Mouse (Mus musculus) neural tube, embryonic 15.5 days (tissue): ENCODE results near the gene Rfc4. TPM values are rescaled to one million over a fixed set of nuclear protein-coding genes. Genes with fewer than 3 reads are reported as not detected.

Source experiments
- ATAC-seq: fragments of 200-750 bp; cut with Nextera tagmentation; 2 replicates; pipeline ENCODE4 v1.8.0; 2017; ENCODE audit warnings: mild to moderate bottlenecking, moderate TSS enrichment, moderate library complexity; ENCODE audit not compliant: low FRiP score
- H3K27ac ChIP-seq: fragments of 300-500 bp; sonication (generic); replicated peaks from 2 replicates; pipeline ENCODE4 v1.5.1; 2015; ENCODE audit warnings: mild to moderate bottlenecking, inconsistent platforms
- H3K27me3 ChIP-seq: fragments of 300-500 bp; sonication (generic); replicated peaks from 2 replicates; pipeline ENCODE4 v1.6.1; 2015; ENCODE audit warnings: inconsistent platforms
- H3K36me3 ChIP-seq: fragments of 300-500 bp; sonication (generic); 2 replicates; pipeline ENCODE4 v1.6.1; 2015; ENCODE audit warnings: inconsistent platforms
- H3K4me1 ChIP-seq: fragments of 300-500 bp; sonication (generic); 2 replicates; pipeline ENCODE4 v1.6.1; 2015; ENCODE audit warnings: inconsistent platforms
- H3K4me2 ChIP-seq: fragments of 300-500 bp; sonication (generic); 2 replicates; pipeline ENCODE4 v1.6.1; 2015; ENCODE audit warnings: inconsistent platforms, mild to moderate bottlenecking, moderate library complexity
- H3K4me3 ChIP-seq: fragments of 300-500 bp; sonication (generic); replicated peaks from 2 replicates; pipeline ENCODE4 v1.5.1; 2015; ENCODE audit warnings: mild to moderate bottlenecking, inconsistent platforms
- H3K9ac ChIP-seq: fragments of 300-500 bp; sonication (generic); replicated peaks from 2 replicates; pipeline ENCODE4 v1.6.1; 2015; ENCODE audit warnings: mild to moderate bottlenecking, inconsistent platforms
- H3K9me3 ChIP-seq: fragments of 300-500 bp; sonication (generic); replicated peaks from 2 replicates; pipeline ENCODE4 v1.6.1; 2016; ENCODE audit warnings: inconsistent platforms
- WGBS: fragments of 180-500 bp; shearing (Covaris S2); methylation state at CpG from one replicate; pipeline ENCODE4 v1.1.7; 2015; ENCODE audit warnings: mixed read lengths; 5-methylcytosine and 5-hydroxymethylcytosine counted together
- polyA plus RNA-seq: library from polyadenylated mRNA; unstranded; fragments of >200 nt; fragmentation: Nextera tagmentation; extraction: Ambion mirVana; gene quantifications from 2 replicates; pipeline ENCODE4 v1.2.1, GENCODE M21; 2015

The Rfc4 gene
- polyA plus RNA-seq, 1 experiment from 2014 or later = 35.3 TPM

GRCm38 (mm10) chr16:23132336-23132735, 4.8 kb upstream of the Rfc4 start:
- Histone ChIP-seq H3K36me3 (no peaks in the 10 kb centered on the region), H3K4me3 (no peak overlapping the region), H3K27me3 (no peaks in the 10 kb centered on the region), H3K9ac (no peak overlapping the region), H3K4me1 (peaks cover 14% of the 10 kb centered on the region), H3K9me3 (no peaks in the 10 kb centered on the region), H3K27ac (no peak overlapping the region), H3K4me2 (no peak overlapping the region)
- ATAC-seq = no peak
- 100% methylated on average over 1 of the region's 1 CpGs for WGBS

- no peak overlapping the region for H3K4me3 ChIP-seq
- H3K4me2 ChIP-seq = no peak overlapping the region
- no peaks in the 10 kb centered on the region for H3K9me3 ChIP-seq
- 88% methylated on average over 3 of the region's 3 CpGs for WGBS
- H3K4me1 ChIP-seq = peaks cover 24% of the 10 kb centered on the region
- no peaks in the 10 kb centered on the region for H3K36me3 ChIP-seq
- H3K27ac ChIP-seq = no peak overlapping the region
- H3K9ac ChIP-seq = no peak overlapping the region
- H3K27me3 ChIP-seq = no peaks in the 10 kb centered on the region
- no peak for ATAC-seq
These were observed 2.8 kb upstream of the Rfc4 start for GRCm38 (mm10) chr16:23130303-23130702.

GRCm38 (mm10) chr16:23127311-23127672, 245 bp downstream of the Rfc4 start:
- peak; percentile 22; the same call in 1 of the 2 replicates for ATAC-seq
- Histone ChIP-seq H3K27ac (peak overlapping the region; percentile 98), H3K27me3 (no peaks in the 10 kb centered on the region), H3K9me3 (no peaks in the 10 kb centered on the region), H3K9ac (peak overlapping the region; percentile 77), H3K4me2 (peak overlapping the region; percentile 96), H3K36me3 (peaks cover 11% of the 10 kb centered on the region), H3K4me3 (peak overlapping the region; percentile 64), H3K4me1 (peaks cover 24% of the 10 kb centered on the region)
- 0% methylated on average over 4 of the region's 4 CpGs for WGBS

- 93% methylated on average over 4 of the region's 4 CpGs for WGBS
- Histone ChIP-seq H3K27me3 (no peaks in the 10 kb centered on the region), H3K9me3 (no peaks in the 10 kb centered on the region), H3K4me3 (no peak overlapping the region), H3K36me3 (peaks cover 30% of the 10 kb centered on the region), H3K27ac (no peak overlapping the region), H3K4me2 (no peak overlapping the region), H3K9ac (no peak overlapping the region), H3K4me1 (peaks cover 23% of the 10 kb centered on the region)
- ATAC-seq = no peak
These were observed 3.1 kb downstream of the Rfc4 start for GRCm38 (mm10) chr16:23124398-23124797.

GRCm38 (mm10) chr16:23123104-23123503, 4.4 kb downstream of the Rfc4 start:
- WGBS = 95% methylated on average over 4 of the region's 4 CpGs

GRCm38 (mm10) chr16:23122446-23122845, 5.1 kb downstream of the Rfc4 start:
- Histone ChIP-seq H3K27ac (no peak overlapping the region), H3K9me3 (no peaks in the 10 kb centered on the region), H3K4me2 (no peak overlapping the region), H3K27me3 (no peaks in the 10 kb centered on the region), H3K4me1 (peaks cover 10% of the 10 kb centered on the region), H3K4me3 (no peak overlapping the region), H3K36me3 (peaks cover 30% of the 10 kb centered on the region), H3K9ac (no peak overlapping the region)
- 94% methylated on average over 3 of the region's 3 CpGs for WGBS
- no peak for ATAC-seq

More at GRCm38 (mm10) chr16:23123104-23123503, 4.4 kb downstream of the Rfc4 start:
- Histone ChIP-seq H3K4me3 (no peak overlapping the region), H3K4me2 (no peak overlapping the region), H3K9ac (no peak overlapping the region), H3K27me3 (no peaks in the 10 kb centered on the region), H3K4me1 (peaks cover 10% of the 10 kb centered on the region), H3K36me3 (peaks cover 30% of the 10 kb centered on the region), H3K27ac (no peak overlapping the region), H3K9me3 (no peaks in the 10 kb centered on the region)
- no peak for ATAC-seq

- WGBS = 67% methylated on average over 4 of the region's 4 CpGs
- Histone ChIP-seq H3K9ac (no peak overlapping the region), H3K27me3 (no peaks in the 10 kb centered on the region), H3K4me2 (no peak overlapping the region), H3K36me3 (peaks cover 46% of the 10 kb centered on the region), H3K9me3 (no peaks in the 10 kb centered on the region), H3K4me1 (peaks cover 10% of the 10 kb centered on the region), H3K27ac (no peak overlapping the region), H3K4me3 (no peak overlapping the region)
- no peak for ATAC-seq
These were observed 10.4 kb downstream of the Rfc4 start for GRCm38 (mm10) chr16:23117173-23117572.

- 93% methylated on average over 3 of the region's 3 CpGs for whole genome bisulfite sequencing
- Histone ChIP-seq H3K27ac (no peak overlapping the region), H3K4me2 (no peak overlapping the region), H3K4me1 (peaks cover 22% of the 10 kb centered on the region), H3K27me3 (no peaks in the 10 kb centered on the region), H3K9ac (no peak overlapping the region), H3K9me3 (no peaks in the 10 kb centered on the region), H3K4me3 (no peak overlapping the region), H3K36me3 (peaks cover 44% of the 10 kb centered on the region)
- ATAC-seq = no peak
These were observed 12.1 kb downstream of the Rfc4 start for GRCm38 (mm10) chr16:23115486-23115885.

GRCm38 (mm10) chr16:23114339-23115171, 13.0 kb downstream of the Rfc4 start:
- Histone ChIP-seq H3K36me3 (peaks cover 40% of the 10 kb centered on the region), H3K4me1 (peaks cover 31% of the 10 kb centered on the region), H3K27me3 (no peaks in the 10 kb centered on the region), H3K27ac (no peak overlapping the region), H3K9me3 (no peaks in the 10 kb centered on the region), H3K9ac (no peak overlapping the region), H3K4me3 (no peak overlapping the region), H3K4me2 (no peak overlapping the region)
- WGBS = 67% methylated on average over 5 of the region's 5 CpGs
- no peak for ATAC-seq

- Histone ChIP-seq H3K4me2 (no peak overlapping the region), H3K27ac (no peak overlapping the region), H3K27me3 (no peaks in the 10 kb centered on the region), H3K9ac (no peak overlapping the region), H3K4me1 (peaks cover 38% of the 10 kb centered on the region), H3K9me3 (no peaks in the 10 kb centered on the region), H3K36me3 (peaks cover 43% of the 10 kb centered on the region), H3K4me3 (no peak overlapping the region)
- no peak for ATAC-seq
These were observed 13.6 kb downstream of the Rfc4 start for GRCm38 (mm10) chr16:23113903-23114302.

GRCm38 (mm10) chr16:23112861-23113435, 14.6 kb downstream of the Rfc4 start:
- 50% methylated on average over 9 of the region's 9 CpGs for WGBS
- H3K9ac ChIP-seq = no peak overlapping the region
- no peaks in the 10 kb centered on the region for H3K9me3 ChIP-seq
- peaks cover 43% of the 10 kb centered on the region for H3K36me3 ChIP-seq
- ATAC-seq = no peak
- H3K4me1 ChIP-seq = peaks cover 39% of the 10 kb centered on the region
- H3K27ac ChIP-seq = 0 out of 2 replicates have a peak overlapping the region, but pooled peaks have one; percentile 23
- H3K27me3 ChIP-seq = no peaks in the 10 kb centered on the region
- no peak overlapping the region for H3K4me2 ChIP-seq
- H3K4me3 ChIP-seq = no peak overlapping the region

GRCm38 (mm10) chr16:23112348-23112747, 15.2 kb downstream of the Rfc4 start:
- Histone ChIP-seq H3K4me2 (no peak overlapping the region), H3K9me3 (no peaks in the 10 kb centered on the region), H3K36me3 (peaks cover 42% of the 10 kb centered on the region), H3K4me3 (no peak overlapping the region), H3K4me1 (peaks cover 39% of the 10 kb centered on the region), H3K9ac (no peak overlapping the region), H3K27ac (no peak overlapping the region), H3K27me3 (no peaks in the 10 kb centered on the region)
- 85% methylated on average over 12 of the region's 12 CpGs for WGBS
- no peak for ATAC-seq
